Mouse (Mus musculus) hindbrain, embryonic 10.5 days (tissue): ENCODE data around the gene Ncf2. TPM values are rescaled to one million over a fixed set of nuclear protein-coding genes. Genes with fewer than 3 reads are reported as not detected.
"Not testable (repeated sequence)": the region's sequence is repeated elsewhere in the genome, so short reads cannot be mapped to it uniquely, and the experiment has no call there.

Experiments
- DNase-seq: peaks from one replicate; pipeline ENCODE4 v3.0.0-alpha.2; 2017; ENCODE audit warnings: low spot score
- H3K27ac ChIP-seq: fragments of 300-500 bp; sonication (generic); 2 replicates; pipeline ENCODE4 v1.5.1; 2016; ENCODE audit warnings: mild to moderate bottlenecking, moderate library complexity
- H3K27me3 ChIP-seq: fragments of 300-500 bp; sonication (generic); 2 replicates; pipeline ENCODE4 v1.6.1; 2016; ENCODE audit warnings: mild to moderate bottlenecking; ENCODE audit not compliant: poor library complexity, insufficient read depth, severe bottlenecking
- H3K36me3 ChIP-seq: fragments of 300-500 bp; sonication (generic); 2 replicates; pipeline ENCODE4 v1.6.1; 2016; ENCODE audit warnings: mild to moderate bottlenecking, moderate library complexity
- H3K4me1 ChIP-seq: fragments of 300-500 bp; sonication (generic); replicated peaks from 2 replicates; pipeline ENCODE4 v1.6.1; 2016; ENCODE audit warnings: mild to moderate bottlenecking
- H3K4me3 ChIP-seq: fragments of 300-500 bp; sonication (generic); 2 replicates; pipeline ENCODE4 v1.5.1; 2016; ENCODE audit warnings: mild to moderate bottlenecking, moderate library complexity
- H3K9me3 ChIP-seq: fragments of 300-500 bp; sonication (generic); 2 replicates; pipeline ENCODE4 v1.6.1; 2016; ENCODE audit warnings: mild to moderate bottlenecking, moderate library complexity
- WGBS: fragments of 180-500 bp; shearing (Covaris S2); methylation state at CpG from one replicate; pipeline ENCODE4 v1.1.7; 2016; 5-methylcytosine and 5-hydroxymethylcytosine counted together
- polyA plus RNA-seq: library from polyadenylated mRNA; unstranded; fragments of >200 nt; fragmentation: Nextera tagmentation; extraction: Ambion mirVana; gene quantifications from 2 replicates; pipeline ENCODE4 v1.2.1, GENCODE M21; 2016

Ncf2 gene
- polyA plus RNA-seq: 2.5 and 4.2 TPM in 2 replicates

- DNase-seq: peak; percentile 26
- no peaks in the 10 kb centered on the region for H3K9me3 ChIP-seq
- no peaks in the 10 kb centered on the region for H3K36me3 ChIP-seq
- H3K27me3 ChIP-seq: no peaks in the 10 kb centered on the region
- WGBS: 19% methylated on average over 2 of the region's 2 CpGs
- H3K4me3 ChIP-seq: no peak within 1 kb of the TSS
- H3K27ac ChIP-seq: peak within 1 kb of the TSS; percentile 64; the same call in 1 of the 2 replicates
- H3K4me1 ChIP-seq: peaks cover 31% of the 10 kb centered on the region
Observed at GRCm38 (mm10) chr1:152799897-152800296, at the start of gene Ncf2. TSS of gene Ncf2 (plus strand) at chr1:152800194.

DNA sequence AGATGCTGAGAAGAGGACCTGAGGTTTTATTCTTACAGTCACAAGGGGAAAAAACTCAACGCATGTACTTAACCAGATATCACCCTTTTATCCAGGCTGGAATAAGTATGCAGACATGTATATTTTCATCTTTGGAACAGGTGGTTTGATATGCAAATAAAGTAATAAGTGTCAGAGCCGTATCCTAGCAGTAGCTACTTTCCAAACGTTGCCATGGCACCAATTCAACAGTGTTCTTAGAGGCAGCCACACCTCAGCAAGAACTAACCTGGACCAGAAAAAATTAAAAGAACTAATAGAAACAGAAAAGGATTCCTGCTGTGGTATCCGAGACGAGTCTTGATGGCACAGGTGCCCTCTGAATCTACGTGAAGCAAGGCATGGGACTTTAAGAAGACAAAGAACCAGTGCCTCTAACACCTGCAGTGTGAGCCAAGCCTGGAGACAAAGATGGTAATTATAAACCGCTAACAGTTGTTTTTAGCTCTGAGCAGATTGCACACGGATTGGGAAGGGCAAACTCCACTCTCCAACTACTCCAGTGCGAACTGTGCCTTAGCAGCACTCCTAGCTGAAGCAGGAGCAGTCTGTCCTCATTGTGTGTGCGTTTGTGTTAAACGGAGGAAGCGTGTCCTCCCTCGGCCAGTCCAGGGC lies 49.6 kb upstream of the Ncf2 start, which contains the start of gene Apobec4:
TSS of gene Apobec4 (plus strand) at position 240 of the 654 bp plus-strand sequence.
- DNase-seq: no peak
- 70% methylated on average over 13 of the region's 13 CpGs for WGBS
- no peak within 1 kb of the TSS for H3K27ac ChIP-seq
- 0 out of 2 replicates have a peak, but pooled peaks cover 9% of the 10 kb centered on the region for H3K4me1 ChIP-seq
- no peaks in the 10 kb centered on the region for H3K36me3 ChIP-seq
- no peaks in the 10 kb centered on the region for H3K27me3 ChIP-seq
- no peak within 1 kb of the TSS for H3K4me3 ChIP-seq
- H3K9me3 ChIP-seq: no peaks in the 10 kb centered on the region

- WGBS: 90% methylated on average over 2 of the region's 2 CpGs
- Histone ChIP-seq H3K27ac (no peak overlapping the region), H3K4me3 (no peak overlapping the region), H3K36me3 (no peaks in the 10 kb centered on the region), H3K9me3 (no peaks in the 10 kb centered on the region), H3K4me1 (peaks cover 11% of the 10 kb centered on the region), H3K27me3 (peaks cover 20% of the 10 kb centered on the region)
- no peak for DNase-seq
Observed at GRCm38 (mm10) chr1:152761791-152762190, 38.2 kb upstream of the Ncf2 start.

DNA sequence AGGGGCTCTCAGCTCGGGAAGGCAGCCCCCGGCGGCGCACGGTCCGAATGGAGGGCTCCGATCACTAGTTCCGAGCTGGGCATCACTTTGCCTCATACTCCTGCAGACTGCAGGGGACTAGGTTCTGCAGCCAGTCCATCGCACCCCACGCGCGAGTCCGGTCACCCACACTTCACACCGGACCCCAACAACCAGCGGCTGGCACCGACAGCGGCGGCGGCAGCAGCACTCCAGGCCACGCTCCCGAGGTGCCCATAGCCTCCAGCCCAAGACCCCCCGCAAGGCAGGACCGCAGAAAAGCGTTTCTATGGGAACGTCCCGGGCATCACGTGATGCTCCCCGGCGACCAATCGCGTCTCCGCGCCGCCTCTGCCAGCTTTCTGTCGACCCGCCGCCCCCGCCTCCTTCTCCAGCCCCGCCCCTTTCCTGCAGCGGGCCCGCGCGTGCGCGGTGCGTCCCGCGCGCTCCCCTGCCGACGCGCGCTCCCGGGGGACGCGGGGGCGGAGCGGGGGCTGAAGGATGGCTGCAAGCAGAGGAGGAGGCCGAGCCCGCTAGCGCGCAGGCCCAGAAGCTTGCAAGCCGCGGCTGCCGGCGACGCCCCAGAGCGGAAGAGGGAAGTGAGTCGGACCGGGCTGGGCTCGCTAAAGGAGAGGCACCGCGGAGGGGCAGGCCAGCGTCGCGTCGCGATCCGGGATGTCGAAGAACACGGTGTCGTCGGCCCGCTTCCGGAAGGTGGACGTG lies 33.8 kb upstream of the Ncf2 start, which contains the start of the genes Rgl1 and Arpc5:
TSS of gene Rgl1 (minus strand) at position 320 of the 741 bp plus-strand sequence.
TSS of gene Arpc5 (plus strand) at position 511 of the 741 bp plus-strand sequence.
- WGBS: under 1% methylated on average over 84 of the region's 86 CpGs
- DNase-seq: peak; percentile 97
- Histone ChIP-seq H3K27me3 (peaks cover 20% of the 10 kb centered on the region), H3K36me3 (peaks cover 21% of the 10 kb centered on the region), H3K27ac (peak within 1 kb of the TSS; percentile 92), H3K4me1 (peaks cover 8% of the 10 kb centered on the region), H3K9me3 (no peaks in the 10 kb centered on the region), H3K4me3 (peak within 1 kb of the TSS; percentile 91)

DNA sequence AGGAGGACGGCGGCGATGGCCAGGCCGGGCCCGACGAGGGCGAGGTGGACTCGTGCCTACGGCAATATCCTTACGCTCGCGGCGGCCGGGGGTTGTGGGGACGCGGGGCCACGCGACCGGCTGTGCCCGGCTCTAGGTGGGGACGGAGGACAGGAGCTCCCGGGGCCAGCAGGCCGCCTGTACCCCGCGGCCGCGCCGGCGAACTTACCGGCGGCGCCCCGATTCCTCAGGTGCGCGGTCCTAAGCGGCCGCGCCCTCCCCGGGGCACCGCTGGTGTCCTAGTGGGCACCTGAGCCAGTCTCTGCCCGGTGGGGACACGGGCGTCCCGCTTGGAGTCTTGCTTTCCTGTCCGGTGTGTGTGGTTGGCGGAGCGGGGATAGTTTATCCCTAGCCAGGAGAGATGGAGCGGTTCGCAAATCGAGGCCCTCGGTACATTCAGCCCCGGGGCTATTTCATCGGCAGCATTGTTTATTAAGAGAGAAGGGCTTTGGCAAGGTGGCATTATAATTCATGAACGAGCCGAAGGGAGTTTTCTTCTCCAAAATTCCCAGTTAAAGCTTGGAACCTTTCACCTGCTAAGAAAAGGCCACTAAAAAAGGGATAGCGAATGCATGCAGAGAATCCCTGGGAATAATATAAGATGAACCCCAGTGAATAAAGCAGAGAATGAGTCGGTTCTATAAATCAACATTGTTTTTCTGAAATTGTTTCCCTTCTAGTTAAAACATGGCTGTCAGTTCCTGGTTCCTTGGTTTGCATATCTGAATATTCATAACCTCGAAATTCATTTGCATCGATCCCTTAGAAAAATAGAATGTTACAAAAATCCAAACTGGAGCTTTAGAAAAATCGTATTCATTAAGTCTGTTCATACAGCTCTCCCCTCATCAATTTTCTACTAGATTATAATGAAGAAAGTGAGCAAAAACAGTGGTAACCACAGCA lies 32.9 kb upstream of the Ncf2 start:
- H3K36me3 ChIP-seq: peaks cover 30% of the 10 kb centered on the region
- no peak for DNase-seq
- H3K4me1 ChIP-seq: peaks cover 8% of the 10 kb centered on the region
- no peaks in the 10 kb centered on the region for H3K9me3 ChIP-seq
- H3K4me3 ChIP-seq: peak overlapping the region; percentile 91
- peaks cover 20% of the 10 kb centered on the region for H3K27me3 ChIP-seq
- peak overlapping the region; percentile 92 for H3K27ac ChIP-seq
- 2% methylated on average over 60 of the region's 60 CpGs for WGBS

DNA sequence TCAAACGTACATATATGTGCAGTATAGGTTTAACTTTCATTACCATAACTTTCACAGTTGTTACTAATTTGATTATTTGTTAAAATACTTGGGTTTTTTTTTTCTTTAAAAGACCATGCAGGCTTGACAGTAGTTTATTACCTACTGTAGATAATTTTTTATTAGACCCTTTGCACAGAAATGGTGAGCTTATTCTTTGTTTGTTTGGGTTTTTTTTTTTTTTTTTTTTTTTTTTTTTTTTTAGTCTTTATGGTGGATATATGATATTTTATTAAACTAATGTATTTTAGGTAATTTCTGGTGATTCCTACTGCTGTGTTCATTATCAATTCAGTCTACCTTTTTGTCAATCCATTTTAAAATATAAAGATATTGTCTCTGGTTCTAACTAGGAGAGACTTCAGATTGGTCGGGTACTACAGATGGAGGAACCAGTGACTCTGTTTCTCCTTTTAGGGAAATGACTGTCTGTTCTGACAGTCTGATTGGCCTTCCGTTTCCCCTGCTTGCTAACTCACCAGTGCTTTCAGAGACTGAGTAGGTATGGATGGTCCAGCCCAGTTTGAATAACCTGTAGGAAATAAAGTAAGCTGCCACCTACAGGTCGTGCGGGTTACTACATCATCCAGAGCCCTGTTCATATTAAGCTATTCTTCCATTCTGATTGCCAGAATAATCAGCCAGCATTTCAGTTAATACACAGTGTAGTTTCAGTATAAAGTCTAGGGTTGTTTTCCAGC lies 32.1 kb upstream of the Ncf2 start:
- peaks cover 20% of the 10 kb centered on the region for H3K27me3 ChIP-seq
- DNase-seq: peak; percentile 84
- 10% methylated on average over 5 of the region's 5 CpGs for WGBS
- H3K36me3 ChIP-seq: peaks cover 38% of the 10 kb centered on the region
- H3K27ac ChIP-seq: 0 out of 2 replicates have a peak overlapping the region, but pooled peaks have one; percentile 92
- H3K4me3 ChIP-seq: peak overlapping the region; percentile 91
- H3K4me1 ChIP-seq: peaks cover 8% of the 10 kb centered on the region
- H3K9me3 ChIP-seq: no peaks in the 10 kb centered on the region

DNA sequence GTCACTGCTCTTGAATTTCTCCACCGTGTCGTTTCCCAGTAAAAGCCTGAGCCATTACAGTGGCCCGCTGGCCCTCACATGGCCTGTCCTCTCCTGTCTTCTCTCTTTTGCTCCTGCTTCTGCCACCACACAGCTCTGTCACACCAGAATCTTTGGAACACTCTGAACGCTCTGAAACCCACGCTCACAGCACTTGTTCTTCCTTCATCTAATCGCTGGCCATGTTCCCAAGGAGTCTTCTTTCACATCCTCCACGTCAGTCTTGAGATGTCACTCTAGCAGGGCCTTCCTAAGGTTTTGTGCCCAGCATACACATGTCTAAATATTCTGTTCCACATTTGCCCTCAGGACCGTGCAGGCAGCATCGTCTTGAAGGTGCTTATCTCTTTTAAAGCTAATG lies 29.0 kb upstream of the Ncf2 start:
- WGBS: 92% methylated on average over 9 of the region's 9 CpGs
- no peak for DNase-seq
- no peak overlapping the region for H3K27ac ChIP-seq
- peaks cover under 1% of the 10 kb centered on the region; the same call in 1 of the 2 replicates for H3K27me3 ChIP-seq
- no peaks in the 10 kb centered on the region; the same call in 1 of the 2 replicates for H3K4me1 ChIP-seq
- no peak overlapping the region for H3K4me3 ChIP-seq
- no peaks in the 10 kb centered on the region for H3K9me3 ChIP-seq
- H3K36me3 ChIP-seq: peaks cover 69% of the 10 kb centered on the region

- not testable (repeated sequence) for H3K9me3 ChIP-seq
Observed at GRCm38 (mm10) chr1:152774601-152775000, 25.4 kb upstream of the Ncf2 start.

DNA sequence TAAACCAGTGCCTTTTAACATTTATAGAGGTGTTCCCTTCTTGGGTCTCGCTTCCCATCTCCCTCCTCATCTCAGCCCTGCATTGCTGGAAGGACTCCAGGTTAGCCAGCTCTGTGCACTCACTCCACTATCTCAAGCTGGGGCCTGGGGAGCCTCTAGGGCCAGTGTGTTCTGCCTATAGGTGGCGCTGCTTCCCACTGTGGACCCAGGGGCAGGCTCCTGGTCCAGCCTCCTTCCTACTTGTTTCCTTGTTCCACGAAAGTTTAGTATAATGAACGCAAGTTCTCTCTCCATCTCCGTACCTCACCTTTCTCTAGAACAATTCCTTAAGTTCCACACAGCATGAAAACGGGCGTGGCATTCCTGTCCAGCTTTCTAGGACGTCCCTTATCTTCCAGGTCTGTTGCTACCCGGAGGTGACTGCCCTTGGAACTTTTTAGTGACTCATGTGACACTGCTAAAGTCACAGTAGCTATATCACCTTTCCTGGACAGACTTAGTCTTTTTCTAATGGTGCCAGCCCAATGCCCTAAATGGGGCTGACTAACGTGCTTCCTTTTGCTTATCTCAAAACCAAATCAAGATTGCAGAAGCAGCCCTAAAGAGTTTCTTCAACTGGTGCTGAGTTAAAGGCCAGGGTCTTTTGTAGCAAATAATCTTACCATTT lies 20.8 kb upstream of the Ncf2 start:
- 41% methylated on average over 10 of the region's 10 CpGs for WGBS
- H3K4me1 ChIP-seq: no peaks in the 10 kb centered on the region
- H3K36me3 ChIP-seq: peaks cover 25% of the 10 kb centered on the region
- no peaks in the 10 kb centered on the region for H3K27me3 ChIP-seq
- no peak overlapping the region for H3K4me3 ChIP-seq
- no peak overlapping the region for H3K27ac ChIP-seq
- no peaks in the 10 kb centered on the region for H3K9me3 ChIP-seq
- DNase-seq: peak; percentile 69

More at GRCm38 (mm10) chr1:152774601-152775000, 25.4 kb upstream of the Ncf2 start:
- H3K27ac ChIP-seq, H3K27me3 ChIP-seq, DNase-seq, H3K4me1 ChIP-seq, H3K4me3 ChIP-seq: not testable (repeated sequence)
- peaks cover 67% of the 10 kb centered on the region for H3K36me3 ChIP-seq
- 97% methylated on average over 3 of the region's 3 CpGs for WGBS

DNA sequence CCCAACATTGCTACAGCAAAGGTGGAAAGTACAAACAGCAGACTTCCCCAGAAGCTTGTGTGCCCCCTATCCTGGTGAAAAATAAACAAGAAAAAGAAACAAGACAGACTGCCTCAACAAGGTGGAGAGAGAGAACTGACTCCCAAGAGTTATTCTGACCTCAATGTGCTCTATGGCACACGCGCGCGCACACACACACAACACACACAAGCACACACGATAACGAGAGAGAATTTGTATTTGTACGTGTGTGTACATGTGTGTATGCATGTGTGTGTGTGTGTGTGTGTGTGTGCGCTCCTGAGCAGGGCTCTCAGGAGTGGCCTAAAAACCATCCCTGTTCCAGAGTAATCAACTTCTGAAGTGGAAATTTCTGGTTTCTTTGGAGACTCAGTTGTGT lies 15.4 kb upstream of the Ncf2 start:
- H3K4me3 ChIP-seq: no peak overlapping the region
- WGBS: 96% methylated on average over 8 of the region's 8 CpGs

GRCm38 (mm10) chr1:152785446-152785845 lies 14.5 kb upstream of the Ncf2 start:
- not testable (repeated sequence) for H3K36me3 ChIP-seq, H3K9me3 ChIP-seq, H3K27me3 ChIP-seq, DNase-seq, H3K4me3 ChIP-seq, H3K27ac ChIP-seq
- peaks cover 17% of the 10 kb centered on the region for H3K4me1 ChIP-seq
- WGBS: 90% methylated on average over 3 of the region's 3 CpGs

More for the DNA sequence above, 15.4 kb upstream of the Ncf2 start:
- Histone ChIP-seq H3K9me3 (no peaks in the 10 kb centered on the region), H3K4me1 (peaks cover 14% of the 10 kb centered on the region), H3K36me3 (no peaks in the 10 kb centered on the region), H3K27ac (no peak overlapping the region), H3K27me3 (no peaks in the 10 kb centered on the region)
- no peak for DNase-seq
